ENCODE assay signal across 29 mouse cellular contexts in genomic region chr9:74604415-74604814, GRCm38 (mm10).
"Had no signal": no experiment of that assay in that cellular context is flagged by ENCODE, and none has a peak within 500 bp of the region (broad histone marks: within the 10 kb centered on the region; RNA-seq: fewer than 3 reads in every experiment).

No protein-coding gene starts in this region.

- H3K9me3 ChIP-seq: embryonic facial prominence, embryonic 10.5 days; embryonic facial prominence, embryonic 12.5 days; embryonic facial prominence, embryonic 13.5 days; embryonic facial prominence, embryonic 15.5 days; forebrain, embryonic 10.5 days; forebrain, embryonic 12.5 days; forebrain, embryonic 13.5 days; forebrain, embryonic 15.5 days had no signal

- ATAC-seq: forebrain, embryonic 13.5 days; forebrain, embryonic 14.5 days; forebrain, embryonic 15.5 days; forebrain, embryonic 16.5 days; forebrain, postnatal 0 days had no signal

- H3K4me3 ChIP-seq: embryonic facial prominence, embryonic 10.5 days; embryonic facial prominence, embryonic 12.5 days; embryonic facial prominence, embryonic 13.5 days; embryonic facial prominence, embryonic 15.5 days; erythroblast, embryonic 14.5 days; forebrain, embryonic 10.5 days; forebrain, embryonic 12.5 days; forebrain, embryonic 13.5 days; forebrain, embryonic 15.5 days; gastrocnemius, adult 2 months; heart, adult 2 months had no signal

- H3K27ac ChIP-seq: embryonic facial prominence, embryonic 10.5 days; embryonic facial prominence, embryonic 12.5 days; embryonic facial prominence, embryonic 13.5 days; embryonic facial prominence, embryonic 15.5 days; forebrain, embryonic 10.5 days; forebrain, embryonic 12.5 days; forebrain, embryonic 13.5 days; forebrain, embryonic 15.5 days; gastrocnemius, adult 2 months; heart, adult 2 months had no signal

- H3K9ac ChIP-seq: embryonic facial prominence, embryonic 12.5 days; embryonic facial prominence, embryonic 13.5 days; embryonic facial prominence, embryonic 15.5 days; forebrain, embryonic 12.5 days; forebrain, embryonic 13.5 days; forebrain, embryonic 15.5 days; forebrain, postnatal 0 days had no signal

- H3K4me2 ChIP-seq: embryonic facial prominence, embryonic 12.5 days; embryonic facial prominence, embryonic 13.5 days; embryonic facial prominence, embryonic 15.5 days; forebrain, embryonic 12.5 days; forebrain, embryonic 13.5 days; forebrain, embryonic 15.5 days had no signal

- H3K4me1 ChIP-seq: embryonic facial prominence, embryonic 10.5 days; embryonic facial prominence, embryonic 12.5 days; embryonic facial prominence, embryonic 13.5 days; embryonic facial prominence, embryonic 15.5 days; forebrain, embryonic 10.5 days; forebrain, embryonic 12.5 days; forebrain, embryonic 13.5 days; forebrain, embryonic 15.5 days had no signal

- H3K27me3 ChIP-seq: embryonic facial prominence, embryonic 12.5 days; embryonic facial prominence, embryonic 13.5 days; embryonic facial prominence, embryonic 15.5 days; forebrain, embryonic 12.5 days; forebrain, embryonic 13.5 days; forebrain, embryonic 15.5 days had no signal

- DNase-seq: cerebellum, adult 2 months; cerebellum, adult 8-10 months; cerebellum, adult 9-10 months; cerebellum, adult 9-11 months; cerebellum, postnatal 10 days; cerebellum, postnatal 14 days; cerebellum, postnatal 25 days; cerebellum, postnatal 36 days; embryo, embryonic 11 days; forebrain, postnatal 0 days; gastrocnemius, adult 2 months; gastrocnemius, postnatal 10 days; gastrocnemius, postnatal 14 days; gastrocnemius, postnatal 25 days; gastrocnemius, postnatal 36 days; heart, adult 11 months; heart, adult 18-20 months; heart, adult 2 months had no signal

- H3K36me3 ChIP-seq: embryonic facial prominence, embryonic 10.5 days; embryonic facial prominence, embryonic 12.5 days; embryonic facial prominence, embryonic 13.5 days; embryonic facial prominence, embryonic 15.5 days; forebrain, embryonic 10.5 days; forebrain, embryonic 12.5 days; forebrain, embryonic 15.5 days had no signal
